Mouse (Mus musculus): Measurements from ENCODE around the gene Wnt1.

- TF ChIP-seq POLR2A (IDR thresholded peaks at IDR 0.05; ENCODE audit: insufficient read depth, low read length) (no peak), CTCF (IDR thresholded peaks at IDR 0.05; ENCODE audit: low read depth, low read length) (peak; percentile 66)
Observed at GRCm38 (mm10) chr15:98785744-98786143, 3.9 kb upstream of the Wnt1 start.

All from ES-Bruce4 (cell line).